Mouse (Mus musculus): Measurements from ENCODE around the gene Patl1. TPM values are rescaled to one million over a fixed set of nuclear protein-coding genes. Genes with fewer than 3 reads are reported as not detected.
A peak's percentile ranks its signal among the peaks of the same experiment; 100 is the strongest.
"Not testable (repeated sequence)": the region's sequence is repeated elsewhere in the genome, so short reads cannot be mapped to it uniquely, and the experiment has no call there.

The Patl1 gene
- total RNA-seq (2021) = 10 to 100 TPM; 25.1 to 25.7 TPM

DNA sequence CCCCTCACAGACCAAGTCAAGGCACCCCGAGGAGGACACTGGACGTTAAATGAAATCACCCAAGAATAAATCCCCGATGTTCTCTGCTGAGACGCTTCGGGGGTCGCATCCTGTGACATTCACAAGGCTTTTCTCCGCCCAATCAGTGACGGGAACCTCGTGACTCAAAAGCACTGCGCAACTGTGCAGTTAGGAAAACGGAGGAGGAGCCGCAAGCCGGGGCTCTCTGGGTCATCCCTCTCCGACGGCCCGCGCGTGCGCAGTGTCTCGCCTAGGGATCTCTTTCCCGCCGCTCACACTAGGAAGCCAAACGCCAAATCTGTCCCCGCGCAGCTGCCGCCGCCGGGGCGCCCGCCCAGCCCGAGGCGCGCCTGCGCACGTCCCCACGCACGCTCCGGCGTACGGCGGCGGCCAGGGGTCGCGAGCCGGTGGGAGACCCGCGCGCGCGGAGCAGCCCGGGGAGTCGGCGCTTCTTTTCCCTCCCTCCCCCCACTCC, at the start of gene Patl1:
Gene Patl1, plus strand, starts transcription at position 363 of the 496 bp plus-strand sequence.
- peak; percentile 97 for DNase-seq (ENCODE audit: low spot score)
- intact Hi-C loops (cut with DNase I) = loop anchor here (2.0 to 10.0 kb wide), 4 partner anchors 55 to 883 kb away; partner anchors contain the start of genes Lpxn, Stx3 and Zfp91

DNA sequence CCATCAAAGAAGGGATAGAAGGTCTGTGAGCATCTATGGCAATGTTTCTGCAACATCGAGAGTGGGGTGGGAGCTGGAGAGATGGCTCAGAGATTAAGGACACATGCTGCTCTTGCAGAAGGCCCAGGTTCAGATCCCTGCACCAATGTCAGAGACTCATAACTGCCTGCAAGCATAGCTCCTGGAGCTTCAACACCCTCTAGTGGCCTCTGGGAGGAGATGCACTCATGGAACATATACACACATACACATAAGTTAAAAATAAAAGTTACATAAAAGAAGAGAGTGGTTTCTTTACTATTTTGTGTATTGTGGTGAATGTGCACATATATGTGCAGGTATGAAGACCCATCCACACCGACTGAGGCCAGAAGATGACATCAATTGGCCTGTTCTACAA, 44.4 kb upstream of the Patl1 start:
- DNase-seq (ENCODE audit: low spot score) = no peak
- intact Hi-C loops (cut with DNase I) = no loop called here

DNA sequence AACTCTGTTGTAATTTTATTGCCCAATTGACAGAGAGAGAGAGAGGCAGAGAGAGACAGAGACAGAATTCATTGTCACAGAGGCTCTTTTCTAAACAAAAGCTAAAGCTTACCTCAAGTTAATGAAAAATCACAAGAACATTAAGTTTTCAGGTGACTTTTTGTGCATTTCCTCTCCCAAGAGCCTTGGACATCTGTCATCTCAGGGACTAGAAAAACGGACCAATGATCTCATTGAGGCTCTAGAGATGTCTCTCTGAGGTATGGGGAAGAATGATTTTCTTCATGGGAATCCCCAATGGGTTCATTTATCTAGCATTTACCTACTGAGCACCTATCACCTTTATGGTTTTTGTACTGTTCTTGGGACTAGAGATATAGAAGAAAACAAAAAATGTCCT, 37.2 kb upstream of the Patl1 start, which contains the start of gene Olfr1419:
Gene Olfr1419, minus strand, starts transcription at position 101 of the 400 bp plus-strand sequence.
- intact Hi-C loops (cut with DNase I) = no loop called here
- no peak for DNase-seq (ENCODE audit: low spot score)

DNA sequence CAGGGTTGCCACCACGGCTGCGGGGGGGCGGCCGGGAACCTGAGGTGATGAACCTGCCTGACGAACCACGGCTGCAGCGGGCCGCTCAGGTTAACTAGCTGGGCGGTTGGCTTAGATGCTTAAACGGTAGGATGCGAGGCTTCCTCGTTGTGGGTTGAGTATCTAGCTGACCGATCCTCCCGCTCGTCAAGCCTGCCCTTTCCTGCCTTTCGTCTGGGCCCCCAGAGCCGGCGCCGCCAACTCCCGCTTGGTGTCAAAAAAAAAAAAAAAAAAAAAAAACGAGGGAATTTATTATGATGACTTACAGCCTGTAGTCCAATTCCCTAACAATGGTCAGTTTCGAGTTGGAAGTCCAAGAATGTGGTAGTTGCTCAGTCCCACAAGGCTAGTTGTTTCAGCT, 33.8 kb upstream of the Patl1 start:
- intact Hi-C loops (cut with DNase I); DNase-seq (ENCODE audit: low spot score): not testable (repeated sequence)

DNA sequence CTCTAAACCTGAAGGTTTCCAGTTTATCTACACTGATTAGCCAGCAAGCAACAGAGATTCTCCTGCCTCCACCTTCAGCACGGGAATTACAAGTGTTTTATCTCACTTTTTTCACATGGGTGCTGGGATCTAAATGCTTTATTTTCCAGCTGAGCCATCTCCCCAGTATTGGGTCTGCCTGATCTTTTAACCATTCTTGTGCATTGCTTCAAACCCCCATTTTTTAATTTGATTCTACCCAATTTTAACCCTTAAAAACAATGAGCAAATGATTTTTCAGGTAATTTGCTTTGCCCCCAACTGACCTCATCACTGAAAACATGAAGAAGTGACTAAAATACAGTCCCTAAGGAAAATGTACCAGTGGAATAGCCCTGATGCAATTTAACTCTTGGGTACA, 25.9 kb upstream of the Patl1 start, which contains the start of gene Olfr1420:
Gene Olfr1420, plus strand, starts transcription at position 301 of the 400 bp plus-strand sequence.
- DNase-seq (ENCODE audit: low spot score) = no peak
- intact Hi-C loops (cut with DNase I) = no loop called here

DNA sequence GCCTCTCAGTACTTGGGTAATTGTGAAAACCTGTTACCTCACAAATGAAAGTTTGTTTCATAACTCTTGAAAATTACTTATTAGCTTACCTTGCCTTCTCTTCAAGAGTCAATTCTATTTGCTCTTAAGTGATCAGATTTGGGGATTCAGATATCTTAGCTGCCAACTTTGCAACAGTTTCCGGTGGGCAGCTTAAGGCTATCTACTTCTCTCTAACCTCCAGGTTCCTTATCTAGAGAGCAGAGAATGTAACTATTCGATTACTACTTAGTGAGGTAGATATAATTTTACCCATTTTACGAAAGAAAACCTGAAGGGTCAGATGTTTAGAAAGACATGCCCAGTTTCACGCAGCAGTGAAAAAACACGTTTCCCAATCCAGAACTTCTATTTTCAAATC, 1.2 kb upstream of the Patl1 start:
- no peak for DNase-seq (ENCODE audit: low spot score)
- intact Hi-C loops (cut with DNase I) = loop anchor here (5.0 to 10.0 kb wide), 2 partner anchors 94 to 884 kb away; partner anchors contain the start of genes Lpxn, Stx3 and Zfp91

DNA sequence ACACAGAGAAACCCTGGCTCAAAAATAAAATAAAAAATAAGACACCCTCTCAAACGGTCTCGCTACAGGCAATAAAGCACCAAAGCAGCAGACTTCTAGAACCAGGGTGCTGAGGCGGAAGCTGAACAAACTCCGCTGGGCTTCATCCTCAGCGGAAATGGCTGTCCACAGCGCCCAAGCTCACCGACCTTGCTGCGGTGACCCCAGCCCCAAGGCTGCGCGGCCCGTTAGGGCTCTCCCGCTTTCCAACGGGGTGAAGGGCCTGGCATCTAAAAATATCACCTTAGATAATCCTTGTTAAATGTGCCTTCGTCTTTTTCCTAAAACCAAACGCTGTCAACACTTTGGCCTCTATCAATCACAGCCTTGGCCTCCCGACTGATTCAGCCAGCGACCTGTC, 596 bp upstream of the Patl1 start:
- intact Hi-C loops (cut with DNase I) = loop anchor here (2.0 to 10.0 kb wide), 4 partner anchors 55 to 883 kb away; partner anchors contain the start of genes Lpxn, Stx3 and Zfp91
- DNase-seq (ENCODE audit: low spot score) = no peak

DNA sequence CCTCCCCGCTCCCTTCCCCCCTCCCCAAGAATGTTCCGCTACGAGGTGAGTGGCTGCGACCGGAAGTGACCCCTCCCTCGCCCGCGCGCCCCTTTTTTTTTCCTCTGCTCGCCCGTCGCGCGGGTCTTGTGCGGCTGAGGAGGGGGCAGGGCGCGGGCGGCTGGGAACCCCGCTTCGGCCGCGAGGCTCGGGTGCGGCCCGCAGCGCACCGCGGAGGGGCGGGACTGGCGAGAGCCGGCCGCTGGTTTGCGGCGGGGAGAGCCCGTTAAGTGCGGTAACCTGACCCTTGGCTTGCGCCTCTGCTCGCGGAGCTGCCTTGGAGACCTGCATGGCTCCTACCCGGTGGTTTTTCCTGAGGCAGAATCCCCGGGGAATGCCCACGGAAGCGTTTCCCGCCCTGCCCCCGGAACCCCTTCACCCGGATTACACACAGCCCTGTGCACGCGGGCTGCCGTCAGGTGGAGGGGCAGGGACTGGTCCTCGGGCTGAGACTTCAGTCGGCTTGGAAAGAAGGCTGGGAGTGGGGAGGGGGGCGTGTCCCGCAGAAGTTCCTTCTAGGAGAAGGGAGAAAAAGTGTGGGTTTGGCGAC, 428 bp downstream of the Patl1 start:
- intact Hi-C loops (cut with DNase I) = loop anchor here (2.0 to 10.0 kb wide), 4 partner anchors 54 to 882 kb away; partner anchors contain the start of genes Lpxn, Stx3 and Zfp91
- DNase-seq (ENCODE audit: low spot score) = peak; percentile 30

DNA sequence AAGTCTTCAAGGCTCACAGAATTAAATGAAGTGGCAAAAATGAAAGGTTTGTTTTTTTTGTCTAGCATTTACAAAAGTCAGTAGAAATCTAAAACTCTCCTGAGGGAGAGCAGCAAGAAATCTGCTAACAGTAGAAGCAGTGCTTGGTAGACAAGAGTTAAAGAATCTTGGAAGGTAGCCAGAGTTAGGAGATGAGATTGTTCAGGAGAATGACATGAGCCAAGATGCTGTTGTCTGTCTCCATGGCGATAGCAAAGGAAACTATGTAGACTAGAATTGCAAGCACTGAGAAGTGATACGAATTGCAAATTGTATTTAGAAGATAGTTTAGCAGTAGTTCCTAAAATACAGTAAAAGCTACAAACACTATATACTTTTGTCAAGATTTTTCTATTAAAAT, 3.6 kb downstream of the Patl1 start:
- no peak for DNase-seq (ENCODE audit: low spot score)
- intact Hi-C loops (cut with DNase I) = loop anchor here (5.0 to 10.0 kb wide), 2 partner anchors 41 to 879 kb away; partner anchors contain the start of genes Lpxn and Zfp91

DNA sequence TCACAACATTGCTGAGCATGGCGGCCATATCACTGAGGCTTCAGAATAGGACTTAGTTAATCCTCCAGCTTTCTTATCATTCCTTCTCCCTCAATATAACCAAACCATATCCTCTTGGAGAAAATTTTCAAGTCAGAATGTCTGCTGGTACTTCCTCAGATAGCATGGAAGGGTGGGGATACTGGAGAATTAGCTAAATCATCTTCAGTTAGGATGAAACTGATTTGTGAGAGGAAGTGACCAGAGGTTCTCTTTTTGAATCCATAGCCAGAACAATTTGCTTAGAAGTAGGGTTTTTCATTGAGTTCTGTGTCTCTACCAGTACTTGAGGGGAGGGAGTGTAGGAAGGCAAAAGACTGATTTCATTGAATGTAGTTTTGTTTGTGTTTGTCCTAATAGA, 9.9 kb downstream of the Patl1 start:
- intact Hi-C loops (cut with DNase I) = no loop called here
- DNase-seq (ENCODE audit: low spot score) = no peak

DNA sequence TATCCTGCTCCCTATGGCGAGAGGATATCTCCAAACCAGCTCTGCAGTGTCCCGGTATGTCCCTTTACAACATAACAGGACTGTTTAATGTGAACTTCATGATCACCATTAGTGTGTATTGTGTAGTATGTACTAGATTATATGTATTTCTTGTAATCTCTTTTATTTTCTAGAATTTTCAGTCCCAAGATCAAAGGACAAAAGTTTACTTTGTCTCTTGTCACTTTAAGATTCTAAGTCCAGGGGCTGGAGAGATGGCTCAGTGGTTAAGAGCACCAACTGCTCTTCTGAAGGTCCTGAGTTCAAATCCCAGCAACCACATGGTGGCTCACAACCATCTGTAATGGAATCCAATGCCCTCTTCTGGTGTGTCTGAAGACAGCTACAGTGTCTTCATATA, 10.3 kb downstream of the Patl1 start:
- DNase-seq (ENCODE audit: low spot score); intact Hi-C loops (cut with DNase I): not testable (repeated sequence)

DNA sequence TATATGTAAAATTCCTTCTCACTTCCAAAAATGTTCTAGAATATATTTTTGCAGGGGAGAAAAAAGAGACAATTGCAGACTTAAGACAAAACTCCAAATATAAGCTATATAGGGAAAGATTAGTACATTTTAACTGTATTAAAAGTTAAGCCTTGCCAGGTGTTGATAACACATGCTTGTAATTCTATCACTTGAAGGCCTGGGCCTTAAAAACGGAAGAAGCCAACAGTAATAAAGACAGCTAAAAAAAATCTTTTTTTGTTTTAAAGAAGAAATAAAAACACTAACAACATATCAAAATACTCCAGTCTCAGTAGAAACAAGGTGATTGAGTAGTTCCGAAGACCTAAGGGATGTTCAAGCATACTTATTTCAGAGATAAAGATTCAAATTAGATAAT, 14.2 kb downstream of the Patl1 start:
- intact Hi-C loops (cut with DNase I) = no loop called here
- DNase-seq (ENCODE audit: low spot score) = no peak

DNA sequence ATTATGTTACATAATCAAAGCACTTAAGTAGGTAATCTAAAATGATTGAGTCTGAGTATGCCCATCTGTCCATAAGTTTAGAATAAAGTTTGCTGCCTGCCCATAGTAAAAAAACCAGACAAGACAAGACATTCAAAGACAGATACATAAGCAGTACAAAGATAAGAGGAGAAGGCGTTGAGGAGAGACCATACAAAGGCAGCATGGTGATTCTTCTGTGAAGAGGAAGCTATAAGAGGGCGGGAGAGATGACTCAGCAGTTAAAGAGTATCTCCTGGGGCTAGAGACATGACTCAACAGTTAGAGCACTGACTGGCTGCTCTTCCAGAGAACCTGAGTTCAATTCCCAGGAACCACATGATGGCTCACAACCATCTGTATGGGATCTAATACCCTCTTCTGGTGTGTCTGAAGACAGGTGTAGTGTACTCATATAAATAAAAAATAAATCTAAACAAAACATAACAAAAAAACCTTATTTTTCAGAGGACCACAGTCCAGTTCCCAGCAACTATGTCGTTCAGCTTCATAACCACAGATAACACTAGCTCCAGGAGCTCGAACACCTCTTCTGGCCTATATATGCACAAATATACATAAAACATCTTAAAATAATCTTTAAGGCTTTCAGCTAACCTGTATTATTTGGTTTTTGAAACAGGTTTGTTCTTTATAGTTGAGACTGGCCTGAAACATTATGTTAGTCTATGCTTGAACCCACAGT, 16.0 kb downstream of the Patl1 start:
- intact Hi-C loops (cut with DNase I) = no loop called here
- DNase-seq (ENCODE audit: low spot score) = no peak

DNA sequence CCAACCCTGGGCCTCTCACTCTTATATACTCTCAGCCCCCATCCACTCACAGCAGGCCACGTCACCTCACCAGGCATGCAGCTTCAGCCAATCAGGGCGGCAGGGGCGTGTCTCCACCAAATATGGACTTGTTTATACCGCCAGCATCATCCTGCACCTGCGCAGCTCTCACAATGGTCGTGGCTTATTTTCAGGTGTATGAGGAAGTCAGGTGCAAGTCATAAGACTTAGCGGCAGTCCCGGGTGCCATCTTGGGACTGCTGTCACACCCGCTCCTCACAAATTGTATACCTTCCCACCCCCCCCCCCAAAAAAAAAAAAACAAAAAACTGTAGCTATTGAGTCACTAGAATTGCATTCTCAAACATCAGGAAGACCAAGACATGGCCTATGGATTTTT, 34.3 kb downstream of the Patl1 start:
- DNase-seq (ENCODE audit: low spot score) = not testable (repeated sequence)
- intact Hi-C loops (cut with DNase I) = loop anchor here (10.0 kb wide), 1 partner anchor 172 kb away; the partner anchor contains the start of gene Mrpl16

DNA sequence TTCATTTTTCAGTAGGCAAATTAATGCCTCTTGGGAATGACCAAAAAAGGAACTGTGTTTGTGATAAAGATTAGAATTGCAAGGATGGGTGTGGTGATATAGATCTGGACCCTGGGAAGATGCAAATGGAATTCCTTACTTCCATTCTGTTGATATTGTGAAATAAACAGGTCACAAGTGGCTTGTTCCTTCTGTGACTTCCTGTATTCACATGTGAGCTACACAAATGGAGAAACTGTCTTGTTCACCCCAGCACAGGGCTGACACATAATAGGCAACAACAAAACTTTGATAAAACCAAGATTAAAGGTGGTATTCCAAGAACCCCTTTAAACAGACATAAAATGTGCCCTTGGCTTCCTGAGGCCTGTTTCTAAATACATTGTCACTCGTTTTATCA, 37.7 kb downstream of the Patl1 start:
- no peak for DNase-seq (ENCODE audit: low spot score)
- intact Hi-C loops (cut with DNase I) = loop anchor here (10.0 kb wide), 1 partner anchor 175 kb away; the partner anchor contains the start of gene Mrpl16

DNA sequence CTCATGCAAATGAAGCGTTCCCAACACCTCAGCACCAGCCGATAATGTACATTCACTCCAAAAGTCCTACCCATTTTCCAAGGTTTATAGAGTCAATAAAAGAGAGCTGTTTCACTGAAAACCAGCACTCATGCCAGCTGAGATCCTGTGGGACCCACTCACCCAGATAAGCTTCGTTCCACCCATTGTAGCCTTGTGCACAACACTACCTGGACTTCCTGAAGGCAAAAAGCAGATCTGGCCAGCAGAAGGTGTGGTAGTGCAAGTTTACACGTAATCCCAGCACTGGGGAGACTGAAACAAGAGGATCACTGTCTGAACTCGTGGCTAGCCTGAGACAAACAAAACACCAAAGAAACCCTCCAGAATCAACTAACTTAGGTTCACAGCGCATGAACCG, 38.5 kb downstream of the Patl1 start:
- intact Hi-C loops (cut with DNase I) = no loop called here
- no peak for DNase-seq (ENCODE audit: low spot score)

DNA sequence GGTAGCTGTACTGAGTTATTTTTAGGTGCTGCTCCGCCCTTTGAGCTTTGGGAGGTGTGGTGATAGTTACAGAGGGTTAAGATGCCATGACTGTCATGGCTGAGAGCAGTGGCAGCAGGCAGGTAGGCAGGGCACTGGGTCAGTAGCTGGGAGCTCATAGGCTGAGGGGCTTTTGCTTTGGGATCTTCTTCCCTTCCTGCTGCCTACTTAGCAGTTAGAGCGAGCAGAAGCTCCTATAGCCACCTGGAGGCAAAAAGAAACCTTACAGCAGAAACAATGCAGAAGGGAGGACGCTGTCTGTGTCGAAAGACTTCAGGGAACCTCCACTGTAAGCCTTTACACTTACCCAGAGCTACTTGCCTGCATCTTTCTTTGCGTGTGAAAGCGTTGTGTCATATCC, 42.0 kb downstream of the Patl1 start:
- intact Hi-C loops (cut with DNase I) = no loop called here

DNA sequence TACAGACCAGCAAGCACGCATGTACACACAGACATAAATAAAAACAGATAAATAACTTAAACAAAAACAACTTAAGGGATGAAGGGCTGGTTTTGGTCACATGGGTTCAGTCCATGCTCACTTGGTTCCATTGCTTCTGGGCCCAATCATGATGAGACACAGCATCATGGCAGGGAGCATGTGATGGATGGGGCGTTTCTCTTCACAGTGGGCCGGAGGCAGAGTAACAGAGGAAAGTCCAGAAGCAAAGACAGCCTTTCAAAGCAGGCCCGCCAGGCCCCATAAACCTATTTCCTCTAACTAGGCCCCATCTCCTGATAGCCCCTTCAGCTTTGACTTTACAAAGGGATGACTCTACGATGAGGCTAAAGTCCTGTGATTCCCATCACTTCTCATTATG, 44.4 kb downstream of the Patl1 start:
- intact Hi-C loops (cut with DNase I) = loop anchor here (5.0 kb wide), 1 partner anchor 39 kb away; no protein-coding TSS in a partner anchor
- DNase-seq (ENCODE audit: low spot score) = no peak

More for the DNA sequence above, 42.0 kb downstream of the Patl1 start:
- DNase-seq (ENCODE audit: low spot score) = no peak

DNA sequence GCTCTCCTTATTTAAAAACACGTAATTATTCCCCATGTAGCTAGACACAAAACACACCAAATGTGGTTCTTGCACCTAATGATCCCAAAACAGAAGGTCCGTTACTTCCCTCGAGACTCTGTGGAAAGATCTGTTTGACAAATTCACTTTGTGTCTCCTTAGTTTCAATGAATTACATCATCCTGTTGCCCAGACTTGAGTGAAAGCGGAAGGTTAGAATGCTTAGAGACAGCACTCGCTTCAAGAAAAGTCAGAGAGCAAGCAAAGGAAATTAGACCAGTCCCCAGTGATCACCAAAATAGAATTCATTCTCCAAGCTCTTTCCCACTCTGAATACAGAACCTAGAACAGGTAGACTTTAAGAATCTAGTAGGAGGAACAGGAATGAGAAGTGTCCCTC, 45.2 kb downstream of the Patl1 start:
- DNase-seq (ENCODE audit: low spot score) = no peak
- intact Hi-C loops (cut with DNase I) = loop anchor here (5.0 kb wide), 1 partner anchor 40 kb away; no protein-coding TSS in a partner anchor

DNA sequence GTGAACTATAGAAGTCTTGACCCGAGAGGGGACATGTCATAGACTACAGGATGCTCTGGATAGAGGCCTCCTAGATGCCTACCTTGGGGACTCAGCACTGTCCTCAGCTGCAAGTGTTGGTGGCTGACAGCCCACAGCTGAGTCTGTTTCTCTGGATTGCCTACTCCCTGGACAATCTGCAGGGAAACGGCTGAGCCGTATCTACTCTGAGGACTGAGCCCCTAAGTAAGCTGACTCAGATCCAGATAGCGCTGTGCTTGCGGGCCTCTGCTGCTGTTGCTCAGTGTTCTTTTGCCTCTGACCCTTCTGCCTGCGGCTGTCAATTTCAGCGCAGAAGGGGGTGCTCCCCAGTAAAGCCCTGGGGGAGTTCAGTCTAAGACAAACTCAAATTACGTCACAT, 45.6 kb downstream of the Patl1 start:
- no peak for DNase-seq (ENCODE audit: low spot score)
- intact Hi-C loops (cut with DNase I) = loop anchor here (5.0 kb wide), 1 partner anchor 41 kb away; no protein-coding TSS in a partner anchor

DNA sequence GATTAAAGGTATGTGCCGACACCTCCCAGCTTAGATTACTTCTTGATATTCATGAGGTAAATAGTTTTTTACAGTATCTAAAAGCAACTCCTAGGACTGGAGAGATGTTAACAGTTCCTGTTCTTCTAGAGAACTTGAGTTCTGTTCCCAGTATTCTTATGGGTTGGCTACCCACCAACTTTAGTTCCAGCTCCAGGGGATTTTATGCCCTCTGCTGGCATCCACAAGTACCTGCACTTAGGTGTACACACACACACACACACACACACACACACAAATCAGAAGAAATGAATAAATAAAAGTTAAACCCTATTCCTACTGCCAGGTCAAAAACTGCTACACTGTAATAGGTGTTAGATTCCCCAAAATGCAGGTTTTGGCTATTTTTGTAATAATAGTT, 52.1 kb downstream of the Patl1 start:
- no peak for DNase-seq (ENCODE audit: low spot score)
- intact Hi-C loops (cut with DNase I) = no loop called here
